Mouse (Mus musculus): ENCODE results near the gene Ccdc40. TPM values are rescaled to one million over a fixed set of nuclear protein-coding genes. Genes with fewer than 3 reads are reported as not detected.
A peak's percentile ranks its signal among the peaks of the same experiment; 100 is the strongest.
"Not testable (repeated sequence)": the region's sequence is repeated elsewhere in the genome, so short reads cannot be mapped to it uniquely, and the experiment has no call there.

Gene Ccdc40
- polyA plus RNA-seq, 1 experiment from 2014 or later = 1.9 TPM

DNA sequence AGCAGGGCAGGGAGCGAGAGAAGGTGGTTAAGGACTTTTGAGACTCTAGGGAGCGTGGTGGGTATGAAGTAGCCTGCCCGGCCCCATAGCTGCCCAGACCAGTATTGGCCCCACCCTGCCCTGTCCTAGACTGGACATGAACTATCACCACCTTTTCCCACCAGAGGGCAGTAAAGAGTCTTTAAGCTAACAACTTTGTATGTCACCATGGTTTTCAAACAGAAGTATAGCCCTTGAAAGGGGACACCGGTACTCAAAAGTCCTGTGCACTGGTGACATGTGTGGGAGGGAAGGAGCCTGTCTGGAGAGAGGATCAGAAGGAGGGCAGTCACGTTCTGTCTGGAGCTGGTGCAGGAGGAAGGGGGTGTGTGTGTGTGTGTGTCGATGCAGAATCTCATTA, 20.6 kb downstream of the Ccdc40 start:
- Histone ChIP-seq H3K9ac (no peak overlapping the region), H3K4me3 (no peak overlapping the region), H3K4me2 (no peak overlapping the region), H3K27me3 (peaks cover 7% of the 10 kb centered on the region; the same call in 1 of the 2 replicates), H3K9me3 (no peaks in the 10 kb centered on the region), H3K36me3 (no peaks in the 10 kb centered on the region), H3K27ac (no peak overlapping the region), H3K4me1 (peaks cover 31% of the 10 kb centered on the region)
- WGBS = 25% methylated on average over 6 of the region's 6 CpGs
- ATAC-seq (ENCODE audit: insufficient number of reproducible peaks, low FRiP score, low TSS enrichment, low read depth) = peak; percentile 28; the same call in 1 of the 2 replicates

DNA sequence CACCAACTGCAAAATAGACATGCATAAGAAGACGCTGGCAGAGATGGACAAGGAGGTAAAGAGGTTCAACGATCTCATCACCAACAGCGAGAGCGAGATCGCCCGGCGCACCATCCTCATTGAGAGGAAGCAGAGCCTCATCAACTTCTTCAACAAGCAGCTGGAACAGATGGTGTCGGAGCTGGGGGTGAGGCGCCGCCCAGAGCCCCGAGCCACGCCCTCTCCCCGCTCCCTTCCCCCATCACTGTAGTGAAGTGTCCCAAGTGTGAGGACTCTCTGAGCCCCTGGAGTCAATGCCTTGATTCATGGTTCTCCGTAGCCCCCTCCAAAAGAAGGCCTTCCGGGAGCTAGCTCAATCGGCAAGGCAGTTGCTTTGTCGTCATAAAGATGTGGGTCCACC, 22.6 kb downstream of the Ccdc40 start:
- no peaks in the 10 kb centered on the region for H3K36me3 ChIP-seq
- no peak overlapping the region for H3K27ac ChIP-seq

DNA sequence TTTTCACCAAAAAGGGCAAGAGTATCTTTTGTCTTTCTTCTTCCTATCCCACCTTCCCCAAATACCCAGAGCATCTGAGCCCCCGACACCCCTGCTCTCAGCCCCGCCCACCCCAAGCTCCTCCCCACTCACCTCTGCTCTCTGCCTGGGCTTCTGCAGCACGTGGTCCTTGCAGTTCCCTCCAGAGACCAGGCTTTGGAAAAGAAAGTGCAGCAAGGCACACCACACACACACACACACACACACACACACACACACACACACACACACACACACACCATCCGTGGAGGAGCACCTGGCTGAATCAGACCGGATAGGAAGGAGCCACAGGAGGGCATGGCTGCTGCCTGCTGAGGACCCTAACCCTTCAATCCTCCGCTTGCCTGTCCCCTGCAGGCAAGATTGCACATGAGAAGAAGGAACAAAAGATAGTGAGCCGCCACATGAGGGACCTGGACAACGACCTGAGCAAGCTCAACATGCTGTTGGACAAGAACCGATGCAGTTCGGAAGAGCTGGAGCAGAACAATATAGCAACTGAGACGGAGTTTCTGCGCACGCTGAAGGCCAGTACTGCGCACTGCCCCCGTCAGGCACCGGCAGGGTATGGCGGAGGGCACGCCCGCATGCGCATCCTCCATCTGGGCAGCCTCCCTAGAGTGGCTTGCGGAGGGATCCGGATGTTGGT, 24.6 kb downstream of the Ccdc40 start:
- Histone ChIP-seq H3K4me2 (peak overlapping the region; percentile 37), H3K27ac (no peak overlapping the region), H3K27me3 (peaks cover 7% of the 10 kb centered on the region; the same call in 1 of the 2 replicates), H3K9me3 (no peaks in the 10 kb centered on the region), H3K4me1 (peaks cover 34% of the 10 kb centered on the region), H3K36me3 (no peaks in the 10 kb centered on the region), H3K4me3 (peak overlapping the region; percentile 8), H3K9ac (no peak overlapping the region)
- ATAC-seq (ENCODE audit: insufficient number of reproducible peaks, low FRiP score, low TSS enrichment, low read depth) = no peak
- 9% methylated on average over 22 of the region's 22 CpGs for WGBS

More for the DNA sequence above, 22.6 kb downstream of the Ccdc40 start:
- 23% methylated on average over 17 of the region's 17 CpGs for WGBS
- Histone ChIP-seq H3K4me1 (peaks cover 31% of the 10 kb centered on the region), H3K9me3 (no peaks in the 10 kb centered on the region), H3K4me2 (no peak overlapping the region), H3K27me3 (peaks cover 7% of the 10 kb centered on the region; the same call in 1 of the 2 replicates), H3K4me3 (no peak overlapping the region), H3K9ac (no peak overlapping the region)
- no peak for ATAC-seq (ENCODE audit: insufficient number of reproducible peaks, low FRiP score, low TSS enrichment, low read depth)

GRCm38 (mm10) chr11:119256557-119256956, 28.2 kb downstream of the Ccdc40 start:
- not testable (repeated sequence) for H3K4me2 ChIP-seq, H3K27ac ChIP-seq
- WGBS = 52% methylated on average over 5 of the region's 5 CpGs

DNA sequence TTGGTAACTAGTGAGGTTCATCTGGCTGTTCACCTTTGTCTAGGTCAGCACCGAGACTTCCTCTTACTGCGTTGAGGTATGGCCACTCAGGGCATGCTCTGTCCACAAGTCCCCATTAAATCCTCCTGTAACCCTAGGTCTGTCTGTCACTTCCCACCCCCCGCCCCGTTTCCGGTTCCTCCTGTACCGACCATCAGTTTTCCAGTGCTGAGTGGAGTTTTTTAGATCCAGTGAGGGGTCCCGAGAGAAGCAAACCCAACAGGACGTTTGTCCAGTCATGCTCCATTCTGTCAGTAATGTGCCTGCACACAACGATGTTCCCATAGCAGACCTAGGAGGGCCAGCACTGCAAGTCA, 29.8 kb downstream of the Ccdc40 start:
- Histone ChIP-seq H3K4me2 (peak overlapping the region; percentile 42), H3K36me3 (no peaks in the 10 kb centered on the region), H3K4me1 (peaks cover 6% of the 10 kb centered on the region; the same call in 1 of the 2 replicates), H3K27ac (peak overlapping the region; percentile 61), H3K27me3 (no peaks in the 10 kb centered on the region), H3K4me3 (peak overlapping the region; percentile 31), H3K9me3 (no peaks in the 10 kb centered on the region), H3K9ac (peak overlapping the region; percentile 23; the same call in 1 of the 2 replicates)
- no peak for ATAC-seq (ENCODE audit: insufficient number of reproducible peaks, low FRiP score, low TSS enrichment, low read depth)
- 51% methylated on average over 9 of the region's 9 CpGs for WGBS

More at GRCm38 (mm10) chr11:119256557-119256956, 28.2 kb downstream of the Ccdc40 start:
- not testable (repeated sequence) for H3K4me3 ChIP-seq; H3K9ac ChIP-seq; ATAC-seq (ENCODE audit: insufficient number of reproducible peaks, low FRiP score, low TSS enrichment, low read depth); H3K27me3 ChIP-seq; H3K9me3 ChIP-seq; H3K36me3 ChIP-seq
- peaks cover 21% of the 10 kb centered on the region for H3K4me1 ChIP-seq

GRCm38 (mm10) chr11:119258572-119259322, 30.4 kb downstream of the Ccdc40 start:
- Histone ChIP-seq H3K27me3 (no peaks in the 10 kb centered on the region), H3K9me3 (no peaks in the 10 kb centered on the region), H3K4me2 (peak overlapping the region; percentile 42), H3K36me3 (no peaks in the 10 kb centered on the region), H3K27ac (peak overlapping the region; percentile 61), H3K4me3 (peak overlapping the region; percentile 31), H3K4me1 (peaks cover 3% of the 10 kb centered on the region; the same call in 1 of the 2 replicates), H3K9ac (peak overlapping the region; percentile 23; the same call in 1 of the 2 replicates)
- ATAC-seq (ENCODE audit: insufficient number of reproducible peaks, low FRiP score, low TSS enrichment, low read depth) = peak; percentile 66; the same call in 1 of the 2 replicates
- WGBS = 57% methylated on average over 23 of the region's 23 CpGs

DNA sequence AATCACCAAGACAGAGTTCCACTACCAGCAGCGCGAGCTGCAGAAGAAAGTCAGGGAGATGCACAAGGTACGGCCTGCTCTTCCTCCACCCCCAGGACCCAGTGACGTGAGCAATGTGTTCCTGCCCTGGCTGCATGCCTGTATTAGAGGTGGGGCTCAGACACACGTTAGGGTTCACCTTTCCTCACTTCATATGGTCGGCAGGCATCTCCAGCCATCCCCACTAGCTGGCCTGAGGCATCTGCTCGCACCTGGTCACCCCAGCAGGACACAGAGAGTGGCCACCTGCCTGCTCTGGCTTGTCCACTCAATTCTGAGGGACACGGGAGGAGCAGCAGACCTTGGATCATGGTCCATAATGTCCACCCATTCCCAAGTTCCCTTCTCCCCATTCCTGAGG, 31.6 kb downstream of the Ccdc40 start:
- WGBS = 82% methylated on average over 8 of the region's 8 CpGs
- Histone ChIP-seq H3K4me2 (no peak overlapping the region), H3K9ac (no peak overlapping the region), H3K4me1 (peaks cover 3% of the 10 kb centered on the region; the same call in 1 of the 2 replicates), H3K36me3 (no peaks in the 10 kb centered on the region), H3K9me3 (no peaks in the 10 kb centered on the region), H3K27me3 (no peaks in the 10 kb centered on the region), H3K4me3 (no peak overlapping the region), H3K27ac (no peak overlapping the region)
- ATAC-seq (ENCODE audit: insufficient number of reproducible peaks, low FRiP score, low TSS enrichment, low read depth) = no peak

- H3K27ac ChIP-seq = no peak overlapping the region
- H3K27me3 ChIP-seq = no peaks in the 10 kb centered on the region
- peaks cover 18% of the 10 kb centered on the region for H3K4me1 ChIP-seq
- H3K9me3 ChIP-seq = no peaks in the 10 kb centered on the region
- H3K9ac ChIP-seq = no peak overlapping the region
- H3K4me3 ChIP-seq = no peak overlapping the region
- no peaks in the 10 kb centered on the region for H3K36me3 ChIP-seq
- ATAC-seq (ENCODE audit: insufficient number of reproducible peaks, low FRiP score, low TSS enrichment, low read depth) = no peak
- H3K4me2 ChIP-seq = no peak overlapping the region
- 92% methylated on average over 13 of the region's 13 CpGs for WGBS
Observed at GRCm38 (mm10) chr11:119264413-119264812, 36.0 kb downstream of the Ccdc40 start.

DNA sequence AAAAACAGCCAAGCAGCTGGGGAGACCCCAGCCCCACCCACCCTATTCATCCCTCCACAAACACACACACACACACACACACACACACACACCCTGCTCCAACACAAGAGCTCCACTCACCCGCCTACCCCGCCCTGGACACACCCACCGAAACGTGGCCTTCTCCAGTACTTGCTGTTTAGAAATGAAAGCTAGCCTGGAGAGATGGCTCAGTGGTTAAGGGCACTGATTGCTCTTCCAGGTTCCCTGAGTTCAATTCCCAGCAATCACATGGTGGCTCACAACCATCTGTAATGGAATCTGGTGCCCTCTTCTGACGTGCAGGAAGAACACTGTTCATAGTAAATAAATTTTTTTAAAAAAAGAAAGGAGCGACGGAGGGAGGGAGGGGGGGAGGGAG, 37.4 kb downstream of the Ccdc40 start:
- 72% methylated on average over 7 of the region's 7 CpGs for WGBS
- Histone ChIP-seq H3K4me3 (no peak overlapping the region), H3K27ac (no peak overlapping the region), H3K36me3 (no peaks in the 10 kb centered on the region; the same call in 1 of the 2 replicates), H3K4me2 (no peak overlapping the region), H3K9ac (no peak overlapping the region), H3K9me3 (no peaks in the 10 kb centered on the region), H3K4me1 (peaks cover 23% of the 10 kb centered on the region), H3K27me3 (no peaks in the 10 kb centered on the region)
- no peak for ATAC-seq (ENCODE audit: insufficient number of reproducible peaks, low FRiP score, low TSS enrichment, low read depth)

DNA sequence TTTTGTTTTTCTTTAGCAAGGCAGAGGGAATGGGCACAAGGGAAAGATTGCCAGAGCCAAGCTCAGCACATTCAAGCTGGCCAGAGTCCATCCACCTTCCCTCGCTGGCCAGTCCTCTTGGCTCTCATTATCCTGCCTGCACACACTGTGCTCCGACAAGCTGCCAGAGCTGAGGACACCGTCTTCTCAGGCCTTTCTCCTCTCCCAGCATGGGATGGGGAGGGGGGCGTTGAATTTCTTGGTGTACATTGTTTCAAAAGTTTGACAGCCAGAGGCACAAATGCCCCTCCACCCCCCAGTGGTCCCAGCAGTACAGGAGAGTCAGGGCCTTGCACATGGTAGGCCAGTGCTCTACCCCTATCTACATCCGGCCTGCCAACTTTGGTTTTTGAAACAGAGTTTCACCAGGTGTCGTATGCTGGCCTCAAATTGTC, 38.9 kb downstream of the Ccdc40 start:
- peak; percentile 22; the same call in 1 of the 2 replicates for ATAC-seq (ENCODE audit: insufficient number of reproducible peaks, low FRiP score, low TSS enrichment, low read depth)

GRCm38 (mm10) chr11:119267768-119268556, 39.6 kb downstream of the Ccdc40 start, which contains the start of gene Gaa:
Gene Gaa, plus strand, starts transcription at chr11:119267887.
- peak within 1 kb of the TSS; percentile 75 for H3K4me3 ChIP-seq
- peak within 1 kb of the TSS; percentile 84 for H3K4me2 ChIP-seq
- no peaks in the 10 kb centered on the region for H3K9me3 ChIP-seq
- 3% methylated on average over 52 of the region's 52 CpGs for WGBS
- ATAC-seq (ENCODE audit: insufficient number of reproducible peaks, low FRiP score, low TSS enrichment, low read depth) = peak; percentile 78
- H3K27me3 ChIP-seq = no peaks in the 10 kb centered on the region
- H3K4me1 ChIP-seq = peaks cover 23% of the 10 kb centered on the region
- peaks cover 14% of the 10 kb centered on the region for H3K36me3 ChIP-seq
- 0 out of 2 replicates have a peak within 1 kb of the TSS, but pooled peaks have one; percentile 28 for H3K27ac ChIP-seq
- peak within 1 kb of the TSS; percentile 60 for H3K9ac ChIP-seq

More for the DNA sequence above, 38.9 kb downstream of the Ccdc40 start:
- WGBS = 51% methylated on average over 6 of the region's 6 CpGs
- Histone ChIP-seq H3K9me3 (no peaks in the 10 kb centered on the region), H3K9ac (no peak overlapping the region), H3K4me1 (peaks cover 23% of the 10 kb centered on the region), H3K4me2 (peak overlapping the region; percentile 84), H3K27me3 (no peaks in the 10 kb centered on the region), H3K36me3 (peaks cover 7% of the 10 kb centered on the region), H3K4me3 (peak overlapping the region; percentile 75; the same call in 1 of the 2 replicates), H3K27ac (no peak overlapping the region)

Measured in limb, embryonic 15.5 days (tissue).